Mouse (Mus musculus) midbrain, embryonic 16.5 days (tissue): Measurements from ENCODE around the gene Ppp1r12b. TPM values are rescaled to one million over a fixed set of nuclear protein-coding genes. Genes with fewer than 3 reads are reported as not detected.
A peak's percentile ranks its signal among the peaks of the same experiment; 100 is the strongest.

Experiments used
- ATAC-seq: fragments of 200-750 bp; cut with Nextera tagmentation; 2 replicates; pipeline ENCODE4 v1.8.0; 2017; ENCODE audit warnings: moderate TSS enrichment
- H3K27ac ChIP-seq: fragments of 300-500 bp; sonication (generic); 2 replicates; pipeline ENCODE4 v1.5.1; 2014; ENCODE audit warnings: mild to moderate bottlenecking, low read length, mixed read lengths
- H3K27me3 ChIP-seq: fragments of 300-500 bp; sonication (generic); 2 replicates; pipeline ENCODE4 v1.6.1; 2014; ENCODE audit warnings: low read depth, low read length, mixed read lengths; ENCODE audit not compliant: control insufficient read depth, insufficient read depth
- H3K36me3 ChIP-seq: fragments of 300-500 bp; sonication (generic); 2 replicates; pipeline ENCODE4 v1.6.1; 2014; ENCODE audit warnings: mild to moderate bottlenecking, low read length, moderate library complexity, mixed read lengths; ENCODE audit not compliant: control insufficient read depth, insufficient read depth
- H3K4me1 ChIP-seq: fragments of 300-500 bp; sonication (generic); 2 replicates; pipeline ENCODE4 v1.6.1; 2014; ENCODE audit warnings: mild to moderate bottlenecking, low read length, mixed read lengths; ENCODE audit not compliant: control insufficient read depth, insufficient read depth
- H3K4me2 ChIP-seq: fragments of 300-500 bp; sonication (generic); 2 replicates; pipeline ENCODE4 v1.6.1; 2014; ENCODE audit warnings: mild to moderate bottlenecking, low read length, mixed read lengths
- H3K4me3 ChIP-seq: fragments of 300-500 bp; sonication (generic); 2 replicates; pipeline ENCODE4 v1.5.1; 2014; ENCODE audit warnings: low read depth, mild to moderate bottlenecking, low read length, moderate library complexity, mixed read lengths
- H3K9ac ChIP-seq: fragments of 300-500 bp; sonication (generic); 2 replicates; pipeline ENCODE4 v1.6.1; 2014; ENCODE audit warnings: low read depth, low read length, mixed read lengths
- H3K9me3 ChIP-seq: fragments of 300-500 bp; sonication (generic); replicated peaks from 2 replicates; pipeline ENCODE4 v1.6.1; 2014; ENCODE audit warnings: mild to moderate bottlenecking, low read length, mixed read lengths; ENCODE audit not compliant: control insufficient read depth, poor library complexity, severe bottlenecking
- WGBS: fragments of 180-500 bp; shearing (Covaris S2); extraction: QIAGEN DNeasy Blood & Tissue Kit; methylation state at CpG from one replicate; pipeline ENCODE4 v1.1.7; 2014; 5-methylcytosine and 5-hydroxymethylcytosine counted together
- polyA plus RNA-seq: library from polyadenylated mRNA; unstranded; fragments of >200 nt; fragmentation: Nextera tagmentation; extraction: Ambion mirVana; gene quantifications from 2 replicates; pipeline ENCODE4 v1.2.1, GENCODE M21; 2015

Ppp1r12b gene
- polyA plus RNA-seq, 1 experiment from 2014 or later, result 13.6 TPM

GRCm38 (mm10) chr1:134761534-134761933 is 194.2 kb downstream of the Ppp1r12b start:
- Histone ChIP-seq H3K4me3 (no peak overlapping the region), H3K9me3 (no peaks in the 10 kb centered on the region), H3K9ac (no peak overlapping the region), H3K36me3 (no peaks in the 10 kb centered on the region), H3K4me1 (peaks cover 5% of the 10 kb centered on the region; the same call in 1 of the 2 replicates), H3K27me3 (no peaks in the 10 kb centered on the region), H3K4me2 (no peak overlapping the region), H3K27ac (no peak overlapping the region)
- WGBS, result 93% methylated on average over 7 of the region's 7 CpGs
- ATAC-seq, result no peak

- H3K4me1 ChIP-seq, result peaks cover 6% of the 10 kb centered on the region; the same call in 1 of the 2 replicates
- H3K36me3 ChIP-seq, result no peaks in the 10 kb centered on the region
- no peak overlapping the region for H3K4me3 ChIP-seq
- no peak overlapping the region for H3K9ac ChIP-seq
- no peaks in the 10 kb centered on the region for H3K9me3 ChIP-seq
- H3K4me2 ChIP-seq, result no peak overlapping the region
- 87% methylated on average over 5 of the region's 5 CpGs for WGBS
- H3K27ac ChIP-seq, result no peak overlapping the region
- H3K27me3 ChIP-seq, result no peaks in the 10 kb centered on the region
- no peak for ATAC-seq
These were observed 195.1 kb downstream of the Ppp1r12b start for GRCm38 (mm10) chr1:134760642-134761041.

GRCm38 (mm10) chr1:134759133-134759532 is 196.6 kb downstream of the Ppp1r12b start:
- Histone ChIP-seq H3K4me3 (no peak overlapping the region), H3K36me3 (no peaks in the 10 kb centered on the region), H3K9ac (no peak overlapping the region), H3K9me3 (no peaks in the 10 kb centered on the region), H3K27ac (no peak overlapping the region), H3K27me3 (no peaks in the 10 kb centered on the region), H3K4me1 (0 out of 2 replicates have a peak, but pooled peaks cover 2% of the 10 kb centered on the region), H3K4me2 (no peak overlapping the region)
- 91% methylated on average over 6 of the region's 6 CpGs for WGBS
- no peak for ATAC-seq

- H3K27me3 ChIP-seq, result no peaks in the 10 kb centered on the region
- no peak overlapping the region for H3K4me3 ChIP-seq
- H3K27ac ChIP-seq, result no peak overlapping the region
- H3K36me3 ChIP-seq, result no peaks in the 10 kb centered on the region
- H3K4me1 ChIP-seq, result 0 out of 2 replicates have a peak, but pooled peaks cover 2% of the 10 kb centered on the region
- 84% methylated on average over 3 of the region's 3 CpGs for WGBS
- H3K9me3 ChIP-seq, result no peaks in the 10 kb centered on the region
- no peak overlapping the region for H3K4me2 ChIP-seq
- peak overlapping the region; percentile 11; the same call in 1 of the 2 replicates for H3K9ac ChIP-seq
- ATAC-seq, result no peak
These were observed 198.5 kb downstream of the Ppp1r12b start for GRCm38 (mm10) chr1:134757230-134757629.

- Histone ChIP-seq H3K36me3 (no peaks in the 10 kb centered on the region), H3K27ac (peak overlapping the region; percentile 26; the same call in 1 of the 2 replicates), H3K27me3 (no peaks in the 10 kb centered on the region), H3K4me1 (0 out of 2 replicates have a peak, but pooled peaks cover 2% of the 10 kb centered on the region), H3K9me3 (no peaks in the 10 kb centered on the region), H3K4me3 (no peak overlapping the region), H3K9ac (0 out of 2 replicates have a peak overlapping the region, but pooled peaks have one; percentile 16), H3K4me2 (no peak overlapping the region)
- WGBS, result 54% methylated on average over 10 of the region's 10 CpGs
- peak; percentile 46; the same call in 1 of the 2 replicates for ATAC-seq
These were observed 199.4 kb downstream of the Ppp1r12b start for GRCm38 (mm10) chr1:134756190-134756873.

GRCm38 (mm10) chr1:134755548-134756189 is 200.1 kb downstream of the Ppp1r12b start:
- WGBS, result 59% methylated on average over 13 of the region's 13 CpGs
- H3K27ac ChIP-seq, result no peak overlapping the region

GRCm38 (mm10) chr1:134754818-134755217 is 200.9 kb downstream of the Ppp1r12b start:
- H3K4me2 ChIP-seq, result no peak overlapping the region
- H3K9ac ChIP-seq, result no peak overlapping the region
- H3K27ac ChIP-seq, result no peak overlapping the region
- no peaks in the 10 kb centered on the region for H3K9me3 ChIP-seq
- no peaks in the 10 kb centered on the region for H3K27me3 ChIP-seq
- 76% methylated on average over 10 of the region's 10 CpGs for WGBS
- no peak overlapping the region for H3K4me3 ChIP-seq
- H3K36me3 ChIP-seq, result no peaks in the 10 kb centered on the region
- no peak for ATAC-seq
- 0 out of 2 replicates have a peak, but pooled peaks cover 2% of the 10 kb centered on the region for H3K4me1 ChIP-seq

More at GRCm38 (mm10) chr1:134755548-134756189, 200.1 kb downstream of the Ppp1r12b start:
- Histone ChIP-seq H3K4me2 (no peak overlapping the region), H3K4me3 (no peak overlapping the region), H3K9me3 (no peaks in the 10 kb centered on the region), H3K27me3 (no peaks in the 10 kb centered on the region), H3K9ac (no peak overlapping the region), H3K36me3 (no peaks in the 10 kb centered on the region), H3K4me1 (0 out of 2 replicates have a peak, but pooled peaks cover 2% of the 10 kb centered on the region)
- no peak for ATAC-seq

- H3K9ac ChIP-seq, result no peak overlapping the region
- 0 out of 2 replicates have a peak, but pooled peaks cover 2% of the 10 kb centered on the region for H3K4me1 ChIP-seq
- H3K4me2 ChIP-seq, result no peak overlapping the region
- no peaks in the 10 kb centered on the region for H3K27me3 ChIP-seq
- H3K4me3 ChIP-seq, result no peak overlapping the region
- 71% methylated on average over 13 of the region's 13 CpGs for WGBS
- no peak for ATAC-seq
- no peaks in the 10 kb centered on the region for H3K9me3 ChIP-seq
- no peak overlapping the region for H3K27ac ChIP-seq
- H3K36me3 ChIP-seq, result no peaks in the 10 kb centered on the region
These were observed 201.8 kb downstream of the Ppp1r12b start for GRCm38 (mm10) chr1:134753751-134754630.
